Mouse (Mus musculus) heart, postnatal 36 days (tissue): ENCODE data around the gene Ina. TPM values are rescaled to one million over a fixed set of nuclear protein-coding genes. Genes with fewer than 3 reads are reported as not detected.
A peak's percentile ranks its signal among the peaks of the same experiment; 100 is the strongest.
"Not testable (repeated sequence)": the region's sequence is repeated elsewhere in the genome, so short reads cannot be mapped to it uniquely, and the experiment has no call there.

Experiments used
- DNase-seq, 2 experiments: peaks; one replicate each; pipeline ENCODE4 v3.0.0; 2021 to 2022
- intact Hi-C: fragments of 180-260 bp; cut with DNase I; formaldehyde crosslinking; loops from one replicate; pipeline ENCODE4 v1.15.1; 2025
- total RNA-seq, 2 experiments: library from RNA; stranded (reverse); gene quantifications; 2 replicates each; pipeline ENCODE4 v1.2.3; 2021

The Ina gene
- not detected for total RNA-seq

DNA sequence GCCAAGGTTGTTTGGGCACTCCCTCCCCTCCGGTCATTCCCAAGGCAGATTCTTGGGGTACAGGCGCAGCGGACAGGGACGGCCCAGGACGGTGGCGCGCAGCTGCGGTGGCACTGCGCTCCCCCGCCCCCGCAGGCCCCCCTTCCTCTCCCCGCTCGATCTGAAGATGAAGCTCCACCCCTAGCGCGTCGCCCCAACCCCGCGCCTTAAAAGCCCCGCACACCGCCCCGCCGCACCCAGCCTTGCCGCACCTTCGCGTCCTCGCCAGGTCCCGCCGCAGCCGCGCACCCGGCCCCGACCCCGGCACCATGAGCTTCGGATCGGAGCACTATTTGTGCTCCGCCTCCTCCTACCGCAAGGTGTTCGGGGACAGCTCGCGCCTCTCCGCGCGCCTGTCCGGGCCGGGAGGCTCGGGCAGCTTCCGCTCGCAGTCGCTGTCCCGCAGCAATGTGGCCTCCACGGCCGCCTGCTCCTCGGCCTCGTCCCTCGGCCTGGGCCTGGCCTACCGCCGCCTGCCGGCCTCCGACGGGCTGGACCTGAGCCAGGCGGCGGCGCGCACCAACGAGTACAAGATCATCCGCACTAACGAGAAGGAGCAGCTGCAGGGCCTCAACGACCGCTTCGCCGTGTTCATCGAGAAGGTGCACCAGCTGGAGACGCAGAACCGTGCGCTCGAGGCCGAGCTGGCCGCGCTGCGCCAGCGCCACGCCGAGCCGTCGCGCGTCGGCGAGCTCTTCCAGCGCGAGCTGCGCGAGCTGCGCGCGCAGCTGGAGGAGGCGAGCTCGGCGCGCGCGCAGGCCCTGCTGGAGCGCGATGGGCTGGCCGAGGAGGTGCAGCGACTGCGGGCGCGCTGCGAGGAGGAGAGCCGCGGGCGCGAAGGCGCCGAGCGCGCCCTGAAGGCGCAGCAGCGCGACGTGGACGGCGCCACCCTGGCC lies at the start of gene Ina, which contains the start of gene Nt5c2:
Gene Ina, plus strand, starts transcription at position 252 of the 935 bp plus-strand sequence.
Gene Nt5c2, minus strand, starts transcription at position 707 of the 935 bp plus-strand sequence.
- DNase-seq = peak; percentile 7 to 14
- intact Hi-C loops = no loop called here

GRCm38 (mm10) chr19:46965496-46965895 lies 49.0 kb upstream of the Ina start:
- intact Hi-C loops = no loop called here
- no peak for DNase-seq

- intact Hi-C loops = no loop called here
- DNase-seq = no peak
These were observed 48.2 kb upstream of the Ina start for GRCm38 (mm10) chr19:46966330-46966729.

GRCm38 (mm10) chr19:46967861-46968260 lies 46.6 kb upstream of the Ina start:
- intact Hi-C loops = no loop called here
- DNase-seq = no peak

GRCm38 (mm10) chr19:46968833-46969232 lies 45.7 kb upstream of the Ina start:
- peak in 1 of 2 experiments; percentile 29 for DNase-seq
- intact Hi-C loops = no loop called here

DNA sequence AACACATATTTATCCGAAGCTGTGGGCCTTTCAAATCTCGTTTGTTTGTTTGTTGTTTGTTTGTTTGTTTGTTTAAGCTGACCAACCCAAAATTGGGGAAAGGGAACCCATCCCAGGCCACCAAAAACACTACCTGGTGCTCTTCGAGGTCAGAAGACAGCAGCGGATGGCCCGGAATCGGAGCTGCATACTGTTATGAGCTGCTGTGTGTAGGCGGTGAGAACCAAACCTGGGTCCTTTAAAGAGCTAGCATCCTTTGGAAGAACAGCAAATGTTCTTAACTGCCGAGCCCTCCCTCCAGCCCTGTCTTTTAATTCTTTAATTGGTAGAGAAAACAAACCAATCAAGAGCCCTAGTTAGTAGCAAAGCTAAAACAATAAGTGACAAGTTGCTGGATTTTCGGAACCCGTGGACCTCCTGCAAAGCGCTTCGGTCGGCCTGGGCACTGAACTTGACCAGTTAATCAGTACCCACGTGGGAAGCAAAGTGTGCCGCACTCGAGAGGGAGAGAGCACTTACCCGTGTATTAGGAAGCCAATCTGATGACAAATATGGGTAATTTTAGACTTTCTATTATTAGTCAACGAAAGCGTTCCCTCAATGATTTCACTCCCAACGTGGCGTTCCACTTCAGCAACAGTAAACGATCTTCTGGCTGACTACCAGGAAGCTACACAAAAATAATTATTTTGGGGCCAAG lies 45.1 kb upstream of the Ina start:
- peak in 1 of 2 experiments; percentile 46 for DNase-seq
- intact Hi-C loops = no loop called here

- intact Hi-C loops = no loop called here
- DNase-seq = peak in 1 of 2 experiments; percentile 31
These were observed 44.3 kb upstream of the Ina start for GRCm38 (mm10) chr19:46970121-46970729.

- intact Hi-C loops = no loop called here
- no peak for DNase-seq
These were observed 43.3 kb upstream of the Ina start for GRCm38 (mm10) chr19:46971051-46971689.

- intact Hi-C loops = no loop called here
- no peak for DNase-seq
These were observed 42.8 kb upstream of the Ina start for GRCm38 (mm10) chr19:46971712-46972111.

GRCm38 (mm10) chr19:46972159-46972558 lies 42.3 kb upstream of the Ina start:
- intact Hi-C loops = no loop called here
- no peak for DNase-seq

DNA sequence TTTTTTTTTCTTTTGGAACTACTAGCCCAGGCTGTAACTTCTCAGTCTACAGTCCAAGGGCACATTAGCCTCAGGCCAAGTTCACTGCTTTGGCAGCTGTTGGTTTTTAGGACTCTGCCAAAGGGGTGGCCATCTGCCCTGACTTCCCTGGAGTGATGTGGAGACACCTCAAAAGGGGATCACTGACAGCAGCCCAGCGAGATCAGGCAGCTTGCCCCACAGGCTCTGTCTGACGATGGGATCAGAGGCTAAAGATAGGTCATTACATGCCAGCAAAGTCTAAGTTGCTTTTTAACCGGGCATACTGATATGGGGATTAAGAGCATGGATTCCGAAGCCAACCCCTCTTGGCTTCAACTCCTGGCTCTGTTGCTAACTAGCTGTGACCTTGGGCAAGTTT lies 38.9 kb upstream of the Ina start:
- intact Hi-C loops = no loop called here

GRCm38 (mm10) chr19:46975997-46976396 lies 38.5 kb upstream of the Ina start:
- DNase-seq = peak in 1 of 2 experiments; percentile 22
- intact Hi-C loops = no loop called here

More for the DNA sequence above, 38.9 kb upstream of the Ina start:
- DNase-seq = peak; percentile 51 to 65

- intact Hi-C loops = no loop called here
- no peak for DNase-seq
These were observed 37.8 kb upstream of the Ina start for GRCm38 (mm10) chr19:46976743-46977142.

- DNase-seq = no peak
- intact Hi-C loops = no loop called here
These were observed 37.0 kb upstream of the Ina start for GRCm38 (mm10) chr19:46977460-46977859.

DNA sequence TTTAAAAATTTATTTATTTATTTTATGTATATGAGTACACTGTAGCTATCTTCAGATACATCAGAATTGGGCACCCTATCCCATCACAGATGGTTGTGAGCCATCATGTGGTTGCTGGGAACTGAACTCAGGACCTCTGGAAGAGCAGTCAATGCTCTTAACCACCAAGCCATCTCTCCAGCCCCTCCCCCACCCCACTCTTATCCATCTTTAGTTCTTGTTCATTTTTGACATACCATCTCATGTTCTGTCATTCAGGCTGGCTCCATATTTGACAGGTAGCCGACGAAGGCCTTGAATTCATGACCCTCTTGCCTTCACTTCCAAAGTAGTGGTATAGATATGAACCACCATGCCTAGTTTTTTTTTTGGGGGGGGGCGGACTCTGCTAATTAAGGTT lies 36.4 kb upstream of the Ina start:
- intact Hi-C loops, DNase-seq: not testable (repeated sequence)

GRCm38 (mm10) chr19:46978920-46979780 lies 35.3 kb upstream of the Ina start:
- intact Hi-C loops = no loop called here

GRCm38 (mm10) chr19:46979781-46980105 lies 34.8 kb upstream of the Ina start:
- no peak for DNase-seq

More at GRCm38 (mm10) chr19:46978920-46979780, 35.3 kb upstream of the Ina start:
- DNase-seq = peak in 1 of 2 experiments; percentile 27

DNA sequence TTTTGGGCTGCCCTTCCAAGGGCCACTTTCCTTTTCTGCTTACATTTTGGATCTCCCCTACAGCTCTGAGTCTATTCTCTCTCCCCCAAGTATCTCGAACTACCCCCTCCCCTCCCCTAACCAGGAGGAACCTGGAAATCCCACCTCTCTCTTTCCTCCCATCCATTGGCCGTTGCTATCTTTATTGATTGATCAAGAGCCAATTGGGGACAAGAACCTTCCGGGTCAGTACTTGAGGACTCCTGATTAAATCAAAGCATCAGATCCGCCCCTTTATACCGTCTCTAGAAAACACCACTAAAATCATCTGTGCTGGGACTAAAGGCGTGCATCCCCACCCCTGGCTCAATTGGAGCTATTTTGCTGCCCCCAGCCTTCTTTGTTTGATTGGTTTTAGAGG lies 33.0 kb upstream of the Ina start:
- DNase-seq = no peak
- intact Hi-C loops = no loop called here

More at GRCm38 (mm10) chr19:46979781-46980105, 34.8 kb upstream of the Ina start:
- intact Hi-C loops = no loop called here

DNA sequence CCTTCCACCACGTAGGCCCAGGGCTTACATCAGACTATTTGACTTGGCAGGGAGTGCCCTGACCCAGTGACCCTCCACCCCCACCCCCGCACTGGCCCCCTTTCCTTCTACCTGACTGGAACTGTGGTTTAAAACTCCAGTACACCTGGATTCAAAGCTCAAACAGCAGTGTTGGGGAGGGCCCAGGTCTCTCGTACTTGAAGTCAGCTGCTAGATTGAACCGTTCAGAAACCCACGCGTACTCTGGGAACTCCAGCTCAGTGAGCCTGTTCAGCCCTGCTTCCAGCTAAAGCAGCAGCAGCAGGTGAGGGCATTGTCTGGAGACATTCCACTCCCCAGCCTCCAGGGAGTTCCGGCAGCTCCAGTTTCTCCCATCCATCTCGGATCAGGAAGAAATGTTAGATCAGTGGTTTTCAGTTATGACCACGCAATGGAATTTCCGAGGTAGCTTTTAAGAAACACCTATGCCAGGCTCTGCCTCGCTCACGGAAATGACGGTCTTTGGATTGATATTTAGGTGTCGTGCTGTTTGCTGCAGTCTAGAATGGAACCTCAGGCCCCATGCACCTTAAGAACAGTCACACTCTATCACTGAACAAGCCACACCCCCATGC lies 31.0 kb upstream of the Ina start:
- intact Hi-C loops = no loop called here

More for the DNA sequence above, 31.0 kb upstream of the Ina start:
- DNase-seq = no peak
